Mouse (Mus musculus) left cerebral cortex, adult 11 months (tissue): Measurements from ENCODE around the gene Gkn1.

Source experiments
- DNase-seq: peaks from one replicate; pipeline ENCODE4 v3.0.0; 2022; ENCODE audit warnings: low spot score

The Gkn1 gene

GRCm38 (mm10) chr6:87350829-87351228, at the start of gene Gkn1:
Gkn1 (minus strand) TSS chr6:87350942.
- DNase-seq, result no peak

- DNase-seq, result no peak
Measured at GRCm38 (mm10) chr6:87399886-87400566, 49.3 kb upstream of the Gkn1 start.

- no peak for DNase-seq
Measured at GRCm38 (mm10) chr6:87399137-87399536, 48.4 kb upstream of the Gkn1 start.

- DNase-seq, result no peak
Measured at GRCm38 (mm10) chr6:87394783-87395182, 44.0 kb upstream of the Gkn1 start.

- DNase-seq, result no peak
Measured at GRCm38 (mm10) chr6:87393466-87394205, 42.9 kb upstream of the Gkn1 start.

GRCm38 (mm10) chr6:87389455-87389989, 38.8 kb upstream of the Gkn1 start:
- no peak for DNase-seq

- DNase-seq, result no peak
Measured at GRCm38 (mm10) chr6:87388877-87389276, 38.1 kb upstream of the Gkn1 start, which contains the start of gene Gkn3. Gkn3 (minus strand) TSS chr6:87388935.

- DNase-seq, result no peak
Measured at GRCm38 (mm10) chr6:87386681-87387080, 35.9 kb upstream of the Gkn1 start.

GRCm38 (mm10) chr6:87386203-87386602, 35.5 kb upstream of the Gkn1 start:
- DNase-seq, result peak; percentile 40

- DNase-seq, result peak; percentile 10
Measured at GRCm38 (mm10) chr6:87384761-87385160, 34.0 kb upstream of the Gkn1 start.

- no peak for DNase-seq
Measured at GRCm38 (mm10) chr6:87383926-87384691, 33.4 kb upstream of the Gkn1 start.

- no peak for DNase-seq
Measured at GRCm38 (mm10) chr6:87373057-87373456, 22.3 kb upstream of the Gkn1 start, which contains the start of gene Gkn2. Gkn2 (plus strand) TSS chr6:87373357.

- DNase-seq, result no peak
Measured at GRCm38 (mm10) chr6:87369223-87369622, 18.5 kb upstream of the Gkn1 start.

GRCm38 (mm10) chr6:87354441-87354840, 3.7 kb upstream of the Gkn1 start:
- no peak for DNase-seq

- DNase-seq, result no peak
Measured at GRCm38 (mm10) chr6:87335935-87336295, 14.8 kb downstream of the Gkn1 start.

- DNase-seq, result no peak
Measured at GRCm38 (mm10) chr6:87335091-87335934, 15.4 kb downstream of the Gkn1 start, which contains the start of gene Antxr1. Antxr1 (minus strand) TSS chr6:87335821.

- peak; percentile 29 for DNase-seq
Measured at GRCm38 (mm10) chr6:87334361-87335090, 16.2 kb downstream of the Gkn1 start.

- DNase-seq, result no peak
Measured at GRCm38 (mm10) chr6:87332380-87332779, 18.4 kb downstream of the Gkn1 start.

GRCm38 (mm10) chr6:87328265-87329173, 22.2 kb downstream of the Gkn1 start:
- DNase-seq, result no peak

- DNase-seq, result no peak
Measured at GRCm38 (mm10) chr6:87326932-87327331, 23.8 kb downstream of the Gkn1 start.
